Mouse (Mus musculus) CH12.LX (cell line): ENCODE data around the gene Chrne. TPM values are rescaled to one million over a fixed set of nuclear protein-coding genes. Genes with fewer than 3 reads are reported as not detected.

Experiments used
- DNase-seq: peaks from one replicate; pipeline ENCODE4 v3.0.0-alpha.2; 2013; ENCODE audit errors: extremely low read depth
- H3K27ac ChIP-seq: 2 replicates; pipeline ENCODE4 v1.5.1; 2012; ENCODE audit warnings: low read depth, mild to moderate bottlenecking, control low read depth, moderate library complexity; ENCODE audit not compliant: insufficient read depth
- H3K27me3 ChIP-seq: replicated peaks from 2 replicates; pipeline ENCODE3; 2012; ENCODE audit warnings: inconsistent platforms
- H3K36me3 ChIP-seq, 2 experiments: replicated peaks in 1 of 2; 2 replicates each; pipeline versions ENCODE3 to v1.6.1; 2012; ENCODE audit warnings: inconsistent platforms in 1 of 2, low read length in 1 of 2, mild to moderate bottlenecking in 1 of 2, mixed read lengths in 1 of 2, moderate library complexity in 1 of 2; ENCODE audit not compliant: control insufficient read depth in 1 of 2, insufficient read depth in 1 of 2
- H3K4me1 ChIP-seq, 2 experiments: 2 replicates each; pipeline ENCODE4 v1.6.1; 2012; ENCODE audit warnings: inconsistent platforms in 1 of 2, moderate library complexity in 1 of 2; ENCODE audit not compliant: insufficient read depth in 2 of 2, control insufficient read depth in 1 of 2
- H3K4me2 ChIP-seq: 2 replicates; pipeline ENCODE4 v1.6.1; 2012; ENCODE audit warnings: low read depth, mild to moderate bottlenecking, control low read depth; ENCODE audit not compliant: poor library complexity, insufficient read depth, severe bottlenecking
- H3K4me3 ChIP-seq, 3 experiments: fragments of 150-350 bp in 1 of 3; sonication (generic) in 1 of 3; replicated peaks in 1 of 3; 2 replicates each; pipeline versions ENCODE3 to v1.5.1; 2011 to 2012; ENCODE audit warnings: low read depth in 2 of 3, low read length in 2 of 3, mild to moderate bottlenecking in 2 of 3, moderate library complexity in 2 of 3, control low read depth in 1 of 3, improper control_type of control experiment in 1 of 3, inconsistent platforms in 1 of 3, mixed read lengths in 1 of 3; ENCODE audit not compliant: poor library complexity in 1 of 3
- H3K79me2 ChIP-seq: replicated peaks from 2 replicates; pipeline ENCODE4 v1.6.1; 2012; ENCODE audit warnings: mild to moderate bottlenecking, moderate library complexity; ENCODE audit not compliant: control insufficient read depth, poor library complexity, insufficient read depth, severe bottlenecking; ENCODE audit errors: extremely low read depth
- H3K9ac ChIP-seq: 2 replicates; pipeline ENCODE4 v1.6.1; 2012; ENCODE audit warnings: low read depth, mild to moderate bottlenecking, control low read depth, moderate library complexity; ENCODE audit not compliant: insufficient read depth
- H3K9me3 ChIP-seq: replicated peaks from 2 replicates; pipeline ENCODE3; 2012; ENCODE audit warnings: low read length, inconsistent platforms, mixed read lengths
- BHLHE40 ChIP-seq: IDR thresholded peaks from 2 replicates; pipeline ENCODE4 v1.6.1; 2011; ENCODE audit warnings: mild to moderate bottlenecking, low read depth, low read length, improper control_type of control experiment
- CHD1 ChIP-seq: IDR thresholded peaks from 2 replicates; pipeline ENCODE4 v1.6.1; 2012; ENCODE audit warnings: low read depth, low read length, improper control_type of control experiment, inconsistent platforms
- CHD2 ChIP-seq: IDR thresholded peaks from 2 replicates; pipeline ENCODE4 v1.6.1; 2011; ENCODE audit warnings: low read length, improper control_type of control experiment
- EP300 ChIP-seq: IDR thresholded peaks from 2 replicates; pipeline ENCODE4 v1.6.1; 2011; ENCODE audit warnings: low read length, improper control_type of control experiment
- ETS1 ChIP-seq: conservative IDR thresholded peaks from 2 replicates; pipeline ENCODE4 v1.6.1; 2012; ENCODE audit warnings: low read depth, mild to moderate bottlenecking, inconsistent platforms, low read length, improper control_type of control experiment, moderate library complexity
- IRF4 ChIP-seq: IDR thresholded peaks from 2 replicates; pipeline ENCODE4 v1.6.1; 2014; ENCODE audit warnings: low read depth, mild to moderate bottlenecking, inconsistent platforms, low read length, improper control_type of control experiment
- JUN ChIP-seq: IDR thresholded peaks from 2 replicates; pipeline ENCODE4 v1.6.1; 2011; ENCODE audit warnings: low read depth, mild to moderate bottlenecking, low read length, improper control_type of control experiment, moderate library complexity; ENCODE audit not compliant: insufficient read depth
- JUND ChIP-seq: conservative IDR thresholded peaks from 2 replicates; pipeline ENCODE4 v1.6.1; 2011; ENCODE audit warnings: low read depth, low read length, improper control_type of control experiment
- MAX ChIP-seq: IDR thresholded peaks from 2 replicates; pipeline ENCODE4 v1.6.1; 2011; ENCODE audit warnings: low read length, improper control_type of control experiment
- MAZ ChIP-seq: IDR thresholded peaks from 2 replicates; pipeline ENCODE4 v1.6.1; 2012; ENCODE audit warnings: low read depth, mild to moderate bottlenecking, inconsistent platforms, low read length, improper control_type of control experiment, moderate library complexity
- MXI1 ChIP-seq: IDR thresholded peaks from 2 replicates; pipeline ENCODE4 v1.6.1; 2011; ENCODE audit warnings: mild to moderate bottlenecking, low read depth, low read length, improper control_type of control experiment
- MYC ChIP-seq: IDR thresholded peaks from 2 replicates; pipeline ENCODE4 v1.6.1; 2011; ENCODE audit warnings: low read depth, mild to moderate bottlenecking, improper control_type of control experiment, low read length
- NELFE ChIP-seq: IDR thresholded peaks from 2 replicates; pipeline ENCODE4 v1.6.1; 2011; ENCODE audit warnings: low read depth, low read length, improper control_type of control experiment
- NRF1 ChIP-seq: IDR thresholded peaks from 2 replicates; pipeline ENCODE4 v1.6.1; 2014; ENCODE audit warnings: low read depth, mild to moderate bottlenecking, inconsistent platforms, low read length, improper control_type of control experiment, moderate library complexity
- POLR2A ChIP-seq: IDR thresholded peaks from 2 replicates; pipeline ENCODE4 v1.6.1; 2011; ENCODE audit warnings: low read depth, mild to moderate bottlenecking, improper control_type of control experiment, low read length
- POLR2AphosphoS2 ChIP-seq: IDR thresholded peaks from 2 replicates; pipeline ENCODE4 v1.6.1; 2011; ENCODE audit warnings: low read depth, low read length, improper control_type of control experiment
- RCOR1 ChIP-seq: conservative IDR thresholded peaks from 2 replicates; pipeline ENCODE4 v1.6.1; 2012; ENCODE audit warnings: low read depth, mild to moderate bottlenecking, inconsistent platforms, low read length, improper control_type of control experiment
- SMC3 ChIP-seq: IDR thresholded peaks from 2 replicates; pipeline ENCODE4 v1.6.1; 2011; ENCODE audit warnings: low read depth, low read length, improper control_type of control experiment
- TBP ChIP-seq: conservative IDR thresholded peaks from 2 replicates; pipeline ENCODE4 v1.6.1; 2011; ENCODE audit warnings: low read depth, low read length, improper control_type of control experiment
- UBTF ChIP-seq: IDR thresholded peaks from 2 replicates; pipeline ENCODE4 v1.6.1; 2012; ENCODE audit warnings: low read depth, mild to moderate bottlenecking, inconsistent platforms, low read length, improper control_type of control experiment, moderate library complexity
- USF1 ChIP-seq: IDR thresholded peaks from 2 replicates; pipeline ENCODE4 v1.6.1; 2014; ENCODE audit warnings: low read depth, mild to moderate bottlenecking, inconsistent platforms, low read length, improper control_type of control experiment
- ZC3H11A ChIP-seq: IDR thresholded peaks from 2 replicates; pipeline ENCODE4 v1.6.1; 2012; ENCODE audit warnings: low read depth, mild to moderate bottlenecking, inconsistent platforms, low read length, improper control_type of control experiment
- ZMIZ1 ChIP-seq: IDR thresholded peaks from 2 replicates; pipeline ENCODE4 v1.6.1; 2012; ENCODE audit warnings: low read depth, mild to moderate bottlenecking, inconsistent platforms, low read length, improper control_type of control experiment
- ZNF384 ChIP-seq: IDR thresholded peaks from 2 replicates; pipeline ENCODE4 v1.6.1; 2012; ENCODE audit warnings: low read depth, low read length, improper control_type of control experiment, inconsistent platforms
- dilution Hi-C: fragments of 300-500 bp; cut with MboI; formaldehyde crosslinking; loops from 2 replicates; pipeline ENCODE4 v1.14.3; 2020; ENCODE audit warnings: low sequenced_read_pairs; ENCODE audit not compliant: extremely low pct_unique_long_range_greater_than_20kb, extremely low pct_ligation_motif_present
- in situ Hi-C: fragments of 300-500 bp; cut with MboI; formaldehyde crosslinking; loops from 3 replicates; pipeline ENCODE4 v1.14.3; 2019; ENCODE audit warnings: low sequenced_read_pairs, low pct_ligation_motif_present, low pct_unique_long_range_greater_than_20kb, mixed read lengths
- polyA plus RNA-seq: library from polyadenylated mRNA; unstranded; fragments of >175 nt; gene quantifications from 2 replicates; pipeline ENCODE4 v1.2.1, GENCODE M21; 2012; ENCODE audit warnings: low read depth; ENCODE audit not compliant: insufficient read length
- total RNA-seq, 2 experiments: library from RNA; depleted of rRNA; stranded (reverse); fragments of 300-350 nt in 1 of 2; fragments of >200 nt in 1 of 2; gene quantifications; 2 replicates each; pipeline ENCODE4 v1.2.3; 2012 to 2014

The Chrne gene
- total and polyA plus RNA-seq, 3 experiments: not detected

- peak overlapping the region; percentile 66 to 89 (median 67) for H3K4me3 ChIP-seq
- H3K9ac ChIP-seq: peak overlapping the region; percentile 94
- peak; percentile 77 for TF ChIP-seq EP300
- TF ChIP-seq JUND: peak; percentile 70
- 0 out of 2 replicates have a peak, but pooled peaks have one; percentile 45 for TF ChIP-seq JUN
- TF ChIP-seq IRF4: peak; percentile 84
- no peak for TF ChIP-seq ZC3H11A
- TF ChIP-seq CHD1: peak; percentile 19; the same call in 1 of the 2 replicates
- peak; percentile 49; the same call in 1 of the 2 replicates for TF ChIP-seq CHD2
- TF ChIP-seq NRF1: no peak
- TF ChIP-seq USF1: no peak
- TF ChIP-seq POLR2AphosphoS2: peak; percentile 18; the same call in 1 of the 2 replicates
- peak; percentile 40 for TF ChIP-seq ZMIZ1
- TF ChIP-seq ETS1: peak; percentile 33; the same call in 1 of the 2 replicates
- TF ChIP-seq TBP: no peak
- TF ChIP-seq NELFE: no peak
- TF ChIP-seq MYC: peak; percentile 46; the same call in 1 of the 2 replicates
- peak overlapping the region; percentile 95 for H3K4me2 ChIP-seq
- DNase-seq: peak; percentile 77
- H3K9me3 ChIP-seq: no peaks in the 10 kb centered on the region
- H3K27me3 ChIP-seq: no peaks in the 10 kb centered on the region
- H3K36me3 ChIP-seq: peaks cover 49 to 73% of the 10 kb centered on the region in 2 experiments
- dilution Hi-C loops: no loop called here
- H3K4me1 ChIP-seq: peaks cover 25 to 56% of the 10 kb centered on the region in 2 experiments
- H3K79me2 ChIP-seq: peaks cover 67% of the 10 kb centered on the region
- H3K27ac ChIP-seq: 0 out of 2 replicates have a peak overlapping the region, but pooled peaks have one; percentile 2
- in situ Hi-C loops: no loop called here
Observed at GRCm38 (mm10) chr11:70648512-70648911, 29.5 kb upstream of the Chrne start.

- dilution Hi-C loops (no loop called here), in situ Hi-C loops (no loop called here)
- Histone ChIP-seq H3K79me2 (peaks cover 61% of the 10 kb centered on the region), H3K9me3 (no peaks in the 10 kb centered on the region), H3K36me3 (peaks cover 47 to 74% of the 10 kb centered on the region in 2 experiments), H3K4me1 (peaks cover 25 to 56% of the 10 kb centered on the region in 2 experiments), H3K27me3 (no peaks in the 10 kb centered on the region), H3K27ac (peak overlapping the region; percentile 74), H3K4me2 (peak overlapping the region; percentile 95), H3K4me3 (peak overlapping the region; percentile 66 to 89 (median 67)), H3K9ac (peak overlapping the region; percentile 94)
- no peak for DNase-seq
- peak; percentile 56; the same call in 1 of the 2 replicates for TF ChIP-seq POLR2AphosphoS2
- 0 out of 2 replicates have a peak, but pooled peaks have one; percentile 10 for TF ChIP-seq NELFE
- no peak for TF ChIP-seq RCOR1
- TF ChIP-seq ZNF384: peak; percentile 9; the same call in 1 of the 2 replicates
- TF ChIP-seq ZMIZ1: peak; percentile 67
- no peak for TF ChIP-seq MAX
- peak; percentile 42; the same call in 1 of the 2 replicates for TF ChIP-seq MXI1
- no peak for TF ChIP-seq BHLHE40
- TF ChIP-seq IRF4: 0 out of 2 replicates have a peak, but pooled peaks have one; percentile 24
- no peak; the same call in 1 of the 2 replicates for TF ChIP-seq MAZ
- no peak for TF ChIP-seq UBTF
- TF ChIP-seq SMC3: 0 out of 2 replicates have a peak, but pooled peaks have one; percentile 7
- no peak for TF ChIP-seq POLR2A
- peak; percentile 24; the same call in 1 of the 2 replicates for TF ChIP-seq NRF1
Observed at GRCm38 (mm10) chr11:70647716-70648420, 28.9 kb upstream of the Chrne start.
